Mouse (Mus musculus) heart, postnatal 25 days (tissue): ENCODE measurements at regions not wholly inside any gene's neighbourhood (a gene's known extent, or its start where the extent isn't known, plus 50 kb on each side); places are given as distances from the start of the nearest gene placed in this dataset.

ENCODE experiments used
- DNase-seq: peaks from one replicate; pipeline ENCODE4 v3.0.0; 2022; ENCODE audit warnings: low spot score
- intact Hi-C: fragments of 180-260 bp; cut with DNase I; formaldehyde crosslinking; loops from one replicate; pipeline ENCODE4 v1.15.1; 2025

- intact Hi-C loops = no loop called here
- DNase-seq = no peak
Observed at GRCm38 (mm10) chr9:42196552-42196951, 67.5 kb downstream of the Sc5d start.

- DNase-seq = no peak
- intact Hi-C loops = no loop called here
Observed at GRCm38 (mm10) chr9:42196110-42196509, 67.9 kb downstream of the Sc5d start.

- intact Hi-C loops = no loop called here
- DNase-seq = no peak
Observed at GRCm38 (mm10) chr9:42195651-42196050, 68.4 kb downstream of the Sc5d start.

DNA sequence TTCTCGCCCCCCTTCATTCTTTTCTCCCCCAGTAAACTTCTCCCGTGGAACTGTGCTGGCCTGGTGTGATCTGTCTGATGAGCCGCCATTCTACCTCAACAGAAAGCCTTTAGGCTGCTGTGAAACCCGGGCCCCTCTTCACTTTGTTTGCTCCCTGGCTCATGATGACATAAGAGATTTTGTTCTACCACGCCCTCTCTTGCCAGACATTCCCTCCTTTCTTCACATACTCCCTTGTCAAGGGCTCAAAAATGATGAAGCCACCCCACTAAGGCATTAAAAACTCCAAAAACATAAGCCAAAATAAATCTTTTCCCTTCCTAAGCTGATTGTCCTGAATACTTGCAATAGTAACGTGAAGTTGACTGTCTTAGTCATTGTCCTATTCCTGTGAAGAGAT is 69.1 kb downstream of the Sc5d start:
- DNase-seq = no peak
- intact Hi-C loops = no loop called here

- intact Hi-C loops = no loop called here
- no peak for DNase-seq
Observed at GRCm38 (mm10) chr9:42194176-42194575, 69.9 kb downstream of the Sc5d start.

DNA sequence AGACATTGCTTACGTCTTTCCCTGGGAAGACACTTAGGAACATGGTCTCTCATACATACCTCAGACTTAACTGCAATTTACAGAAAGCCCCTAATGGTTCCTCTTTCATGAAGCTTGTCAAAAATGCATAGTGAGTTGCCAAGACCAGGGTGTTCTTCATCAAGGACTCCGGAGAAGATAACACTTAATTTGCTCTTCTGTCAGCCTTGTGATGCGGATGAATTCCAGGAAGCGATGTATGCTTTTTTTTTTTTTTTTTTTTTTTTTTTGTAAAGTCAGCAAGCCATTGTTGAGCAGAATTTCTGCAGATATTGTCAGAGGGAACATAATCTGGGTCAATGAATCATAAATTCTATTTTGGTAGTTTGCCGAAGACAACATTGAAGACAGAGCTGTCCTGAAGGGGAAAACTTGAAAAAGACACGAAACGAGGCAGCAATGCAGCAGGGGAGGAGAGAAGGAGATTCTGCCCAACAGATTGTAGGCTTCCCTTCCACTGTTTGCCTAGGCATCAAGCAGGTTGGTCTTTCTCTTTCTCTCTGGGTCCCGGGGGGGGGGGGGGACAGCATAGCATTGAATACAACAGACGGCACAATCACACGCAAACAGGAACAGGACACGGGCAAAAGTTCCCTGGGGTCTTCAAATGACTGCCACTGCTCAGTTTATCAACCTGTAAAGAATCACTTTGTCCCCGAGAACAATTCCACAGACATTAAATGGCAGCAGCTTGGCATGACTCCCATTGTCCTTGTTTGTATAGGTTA is 69.1 kb upstream of the Sorl1 start:
- no peak for DNase-seq
- intact Hi-C loops = no loop called here

GRCm38 (mm10) chr9:42187371-42188228 is 63.5 kb upstream of the Sorl1 start:
- intact Hi-C loops = no loop called here
- DNase-seq = no peak

GRCm38 (mm10) chr9:42184104-42184635 is 60.1 kb upstream of the Sorl1 start:
- intact Hi-C loops = no loop called here
- DNase-seq = no peak

- intact Hi-C loops = no loop called here
- DNase-seq = peak; percentile 49
Observed at GRCm38 (mm10) chr9:42183448-42183847, 59.4 kb upstream of the Sorl1 start.

GRCm38 (mm10) chr9:42182400-42182799 is 58.3 kb upstream of the Sorl1 start:
- intact Hi-C loops = no loop called here

DNA sequence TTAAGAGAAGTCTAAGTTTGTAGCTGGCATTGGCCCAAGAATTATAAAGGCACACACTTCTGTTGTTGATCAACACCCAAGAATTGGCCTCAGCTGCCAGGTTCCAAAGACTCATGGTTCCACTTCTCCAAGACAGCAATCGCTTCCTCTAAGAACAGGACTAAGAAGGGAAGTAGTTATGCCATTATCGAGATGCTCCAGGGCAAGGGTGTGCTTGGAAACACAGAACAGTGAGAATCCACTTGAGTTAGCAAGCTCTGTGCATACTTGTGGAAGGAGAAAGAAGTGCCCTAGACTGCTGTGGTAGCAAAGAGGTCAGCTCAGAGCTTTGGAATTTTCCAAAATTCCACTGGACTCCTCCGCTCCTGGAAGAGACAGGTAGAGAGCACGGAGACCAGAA is 56.1 kb upstream of the Sorl1 start:
- intact Hi-C loops = no loop called here
- no peak for DNase-seq

More at GRCm38 (mm10) chr9:42182400-42182799, 58.3 kb upstream of the Sorl1 start:
- no peak for DNase-seq

DNA sequence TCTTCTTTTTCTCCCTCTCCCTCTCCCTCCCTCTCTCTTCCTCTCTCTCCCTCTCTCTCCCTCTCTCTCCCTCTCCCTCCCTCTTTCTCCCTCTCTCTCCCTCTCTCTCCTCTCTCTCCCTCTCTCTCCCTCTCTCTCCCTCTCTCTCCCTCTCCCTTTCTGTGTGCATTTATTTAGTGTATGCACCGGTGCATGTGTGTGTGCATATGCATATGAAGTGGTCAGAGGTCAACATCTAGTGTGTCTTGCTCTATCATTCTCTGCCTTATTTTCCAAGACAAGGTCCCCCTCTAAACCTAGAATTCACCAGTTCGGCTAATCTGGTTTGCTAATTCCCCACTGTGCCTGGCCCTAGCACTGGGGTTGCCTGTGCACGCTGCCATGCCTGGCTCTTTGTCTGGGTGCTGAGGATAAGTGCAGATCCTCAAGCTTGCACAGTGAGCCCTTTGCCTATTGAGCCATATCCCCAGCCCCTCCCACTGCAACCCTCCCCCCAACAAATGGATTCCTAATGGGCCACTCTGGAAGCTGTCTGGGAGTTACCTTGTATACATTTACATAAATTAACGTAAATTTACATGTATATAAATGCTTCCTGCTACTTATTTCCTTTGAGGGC is 54.8 kb upstream of the Sorl1 start:
- no peak for DNase-seq
- intact Hi-C loops = no loop called here

GRCm38 (mm10) chr9:42174349-42174955 is 50.4 kb upstream of the Sorl1 start:
- DNase-seq = no peak
- intact Hi-C loops = no loop called here
